Mouse (Mus musculus) liver, embryonic 11.5 days (tissue): ENCODE results near the gene Cdkn2c. TPM values are rescaled to one million over a fixed set of nuclear protein-coding genes. Genes with fewer than 3 reads are reported as not detected.

ENCODE experiments used
- ATAC-seq: fragments of 200-750 bp; cut with Nextera tagmentation; replicated peaks from 2 replicates; pipeline ENCODE4 v1.8.0; 2017; ENCODE audit warnings: moderate number of reproducible peaks, mild to moderate bottlenecking, moderate TSS enrichment, moderate library complexity; ENCODE audit not compliant: low FRiP score
- DNase-seq: peaks from one replicate; pipeline ENCODE4 v3.0.0-alpha.2; 2017; ENCODE audit warnings: low spot score
- H3K27ac ChIP-seq: fragments of 300-500 bp; sonication (generic); 2 replicates; pipeline ENCODE4 v1.5.1; 2014; ENCODE audit warnings: mild to moderate bottlenecking, low read depth, low read length, control low read depth
- H3K27me3 ChIP-seq: fragments of 300-500 bp; sonication (generic); replicated peaks from 2 replicates; pipeline ENCODE4 v1.6.1; 2014; ENCODE audit warnings: low read length, mixed read lengths; ENCODE audit not compliant: control insufficient read depth, insufficient read depth
- H3K36me3 ChIP-seq: fragments of 300-500 bp; sonication (generic); 2 replicates; pipeline ENCODE4 v1.6.1; 2014; ENCODE audit warnings: mild to moderate bottlenecking, low read length, moderate library complexity, mixed read lengths; ENCODE audit not compliant: control insufficient read depth, insufficient read depth
- H3K4me1 ChIP-seq: fragments of 300-500 bp; sonication (generic); replicated peaks from 2 replicates; pipeline ENCODE4 v1.6.1; 2014; ENCODE audit warnings: low read length, mixed read lengths; ENCODE audit not compliant: control insufficient read depth, insufficient read depth
- H3K4me2 ChIP-seq: fragments of 300-500 bp; sonication (generic); 2 replicates; pipeline ENCODE4 v1.6.1; 2014; ENCODE audit warnings: mild to moderate bottlenecking, control low read depth, moderate library complexity
- H3K4me3 ChIP-seq: fragments of 300-500 bp; sonication (generic); 2 replicates; pipeline ENCODE4 v1.5.1; 2014; ENCODE audit warnings: low read depth, low read length, control low read depth
- H3K9ac ChIP-seq: fragments of 300-500 bp; sonication (generic); 2 replicates; pipeline ENCODE4 v1.6.1; 2014; ENCODE audit warnings: low read depth, low read length, control low read depth
- H3K9me3 ChIP-seq: fragments of 300-500 bp; sonication (generic); 2 replicates; pipeline ENCODE4 v1.6.1; 2016; ENCODE audit warnings: low read length, inconsistent platforms, mixed read lengths; ENCODE audit not compliant: control insufficient read depth
- WGBS: fragments of 180-500 bp; shearing (Covaris S2); extraction: QIAGEN DNeasy Blood & Tissue Kit; methylation state at CpG from one replicate; pipeline ENCODE4 v1.1.7; 2014; 5-methylcytosine and 5-hydroxymethylcytosine counted together
- polyA plus RNA-seq: library from polyadenylated mRNA; unstranded; fragments of >200 nt; fragmentation: Nextera tagmentation; extraction: Ambion mirVana; gene quantifications from 2 replicates; pipeline ENCODE4 v1.2.1, GENCODE M21; 2014

The Cdkn2c gene
- polyA plus RNA-seq, 1 experiment from 2014 or later: 7.3 TPM

- no peaks in the 10 kb centered on the region for H3K9me3 ChIP-seq
- H3K4me3 ChIP-seq: no peak overlapping the region
- H3K27ac ChIP-seq: no peak overlapping the region
- H3K36me3 ChIP-seq: no peaks in the 10 kb centered on the region
- no peak overlapping the region for H3K4me2 ChIP-seq
- no peak for DNase-seq
- no peak for ATAC-seq
- peaks cover 3% of the 10 kb centered on the region; the same call in 1 of the 2 replicates for H3K4me1 ChIP-seq
- H3K9ac ChIP-seq: no peak overlapping the region
- no peaks in the 10 kb centered on the region for H3K27me3 ChIP-seq
- WGBS: 81% methylated on average over 2 of the region's 2 CpGs
These were observed 7.1 kb upstream of the Cdkn2c start for GRCm38 (mm10) chr4:109674097-109674496.

- Histone ChIP-seq H3K36me3 (no peaks in the 10 kb centered on the region), H3K9ac (no peak overlapping the region), H3K27ac (no peak overlapping the region), H3K4me2 (no peak overlapping the region), H3K4me3 (no peak overlapping the region), H3K4me1 (no peaks in the 10 kb centered on the region), H3K9me3 (no peaks in the 10 kb centered on the region), H3K27me3 (no peaks in the 10 kb centered on the region)
- ATAC-seq (no peak), DNase-seq (no peak)
- 59% methylated on average over 1 of the region's 1 CpGs for WGBS
These were observed 5.0 kb upstream of the Cdkn2c start for GRCm38 (mm10) chr4:109671941-109672340.

GRCm38 (mm10) chr4:109670213-109670612, 3.2 kb upstream of the Cdkn2c start:
- H3K9ac ChIP-seq: no peak overlapping the region
- H3K4me1 ChIP-seq: no peaks in the 10 kb centered on the region; the same call in 1 of the 2 replicates
- no peak overlapping the region for H3K27ac ChIP-seq
- no peak overlapping the region for H3K4me3 ChIP-seq
- H3K4me2 ChIP-seq: no peak overlapping the region
- 70% methylated on average over 2 of the region's 2 CpGs for WGBS
- DNase-seq (no peak), ATAC-seq (no peak)
- no peaks in the 10 kb centered on the region for H3K36me3 ChIP-seq
- no peaks in the 10 kb centered on the region for H3K9me3 ChIP-seq
- H3K27me3 ChIP-seq: peaks cover 3% of the 10 kb centered on the region

GRCm38 (mm10) chr4:109667518-109667917, 529 bp upstream of the Cdkn2c start:
- no peaks in the 10 kb centered on the region for H3K9me3 ChIP-seq
- H3K27me3 ChIP-seq: peaks cover 20% of the 10 kb centered on the region
- ATAC-seq (no peak), DNase-seq (no peak)
- 0 out of 2 replicates have a peak overlapping the region, but pooled peaks have one; percentile 94 for H3K27ac ChIP-seq
- peak overlapping the region; percentile 95 for H3K9ac ChIP-seq
- peak overlapping the region; percentile 98 for H3K4me2 ChIP-seq
- 46% methylated on average over 2 of the region's 2 CpGs for WGBS
- H3K4me1 ChIP-seq: peaks cover 4% of the 10 kb centered on the region; the same call in 1 of the 2 replicates
- no peaks in the 10 kb centered on the region for H3K36me3 ChIP-seq
- peak overlapping the region; percentile 79 for H3K4me3 ChIP-seq

GRCm38 (mm10) chr4:109665982-109666460, 968 bp downstream of the Cdkn2c start:
- Histone ChIP-seq H3K4me3 (peak overlapping the region; percentile 79), H3K4me1 (peaks cover 4% of the 10 kb centered on the region; the same call in 1 of the 2 replicates), H3K36me3 (no peaks in the 10 kb centered on the region), H3K27me3 (peaks cover 31% of the 10 kb centered on the region), H3K9ac (peak overlapping the region; percentile 95), H3K27ac (peak overlapping the region; percentile 94), H3K4me2 (peak overlapping the region; percentile 98), H3K9me3 (no peaks in the 10 kb centered on the region)
- ATAC-seq (peak; percentile 53), DNase-seq (no peak)
- WGBS: under 1% methylated on average over 48 of the region's 49 CpGs

GRCm38 (mm10) chr4:109665101-109665981, 1.6 kb downstream of the Cdkn2c start:
- Histone ChIP-seq H3K27ac (peak overlapping the region; percentile 94; the same call in 1 of the 2 replicates), H3K4me1 (peaks cover 4% of the 10 kb centered on the region; the same call in 1 of the 2 replicates), H3K9ac (peak overlapping the region; percentile 95), H3K9me3 (no peaks in the 10 kb centered on the region), H3K4me2 (peak overlapping the region; percentile 98), H3K36me3 (no peaks in the 10 kb centered on the region), H3K4me3 (peak overlapping the region; percentile 79), H3K27me3 (peaks cover 36% of the 10 kb centered on the region)
- WGBS: 1% methylated on average over 49 of the region's 49 CpGs
- ATAC-seq (peak; percentile 59), DNase-seq (peak; percentile 68)

GRCm38 (mm10) chr4:109664091-109664490, 2.9 kb downstream of the Cdkn2c start:
- Histone ChIP-seq H3K27ac (no peak overlapping the region), H3K36me3 (no peaks in the 10 kb centered on the region), H3K4me1 (peaks cover 4% of the 10 kb centered on the region; the same call in 1 of the 2 replicates), H3K4me2 (peak overlapping the region; percentile 98), H3K4me3 (peak overlapping the region; percentile 79), H3K9ac (no peak overlapping the region), H3K9me3 (no peaks in the 10 kb centered on the region), H3K27me3 (peaks cover 47% of the 10 kb centered on the region)
- DNase-seq: no peak
- ATAC-seq: no peak
- WGBS: 19% methylated on average over 5 of the region's 5 CpGs

- no peak overlapping the region for H3K9ac ChIP-seq
- WGBS: 15% methylated on average over 5 of the region's 5 CpGs
- ATAC-seq (no peak), DNase-seq (no peak)
- H3K27me3 ChIP-seq: peaks cover 65% of the 10 kb centered on the region
- no peak overlapping the region for H3K4me2 ChIP-seq
- no peak overlapping the region for H3K27ac ChIP-seq
- H3K4me3 ChIP-seq: no peak overlapping the region
- H3K4me1 ChIP-seq: peaks cover 7% of the 10 kb centered on the region; the same call in 1 of the 2 replicates
- no peaks in the 10 kb centered on the region for H3K36me3 ChIP-seq
- no peaks in the 10 kb centered on the region for H3K9me3 ChIP-seq
These were observed 4.7 kb downstream of the Cdkn2c start for GRCm38 (mm10) chr4:109662271-109662670.
